Mouse (Mus musculus): Measurements from ENCODE around the gene Fam178b. TPM values are rescaled to one million over a fixed set of nuclear protein-coding genes. Genes with fewer than 3 reads are reported as not detected.
A peak's percentile ranks its signal among the peaks of the same experiment; 100 is the strongest.

Gene Fam178b
- polyA plus RNA-seq, 1 experiment from 2014 or later: not detected

GRCm38 (mm10) chr1:36534595-36535058, 148.4 kb downstream of the Fam178b start:
- Histone ChIP-seq H3K9me3 (no peaks in the 10 kb centered on the region), H3K27ac (replicated peaks) (no peak overlapping the region), H3K4me2 (no peak overlapping the region), H3K4me3 (no peak overlapping the region), H3K9ac (no peak overlapping the region), H3K27me3 (no peaks in the 10 kb centered on the region), H3K36me3 (no peaks in the 10 kb centered on the region), H3K4me1 (replicated peaks) (no peaks in the 10 kb centered on the region; the same call in 1 of the 2 replicates)
- ATAC-seq (ENCODE audit: low FRiP score, low read depth): no peak
- whole genome bisulfite sequencing: 92% methylated on average over 6 of the region's 6 CpGs

- Histone ChIP-seq H3K4me2 (no peak overlapping the region), H3K36me3 (no peaks in the 10 kb centered on the region), H3K27ac (replicated peaks) (no peak overlapping the region), H3K9me3 (no peaks in the 10 kb centered on the region), H3K9ac (no peak overlapping the region), H3K4me3 (no peak overlapping the region), H3K27me3 (no peaks in the 10 kb centered on the region), H3K4me1 (replicated peaks) (peaks cover 1% of the 10 kb centered on the region)
- no peak for ATAC-seq (ENCODE audit: low FRiP score, low read depth)
- WGBS: 91% methylated on average over 6 of the region's 6 CpGs
Observed at GRCm38 (mm10) chr1:36533546-36533945, 149.4 kb downstream of the Fam178b start.

GRCm38 (mm10) chr1:36531461-36531860, 151.5 kb downstream of the Fam178b start:
- peaks cover 11% of the 10 kb centered on the region for H3K4me1 ChIP-seq (replicated peaks)
- WGBS: 86% methylated on average over 12 of the region's 12 CpGs
- H3K27ac ChIP-seq (replicated peaks): no peak overlapping the region
- H3K4me3 ChIP-seq: no peak overlapping the region
- no peak overlapping the region for H3K9ac ChIP-seq
- no peaks in the 10 kb centered on the region for H3K36me3 ChIP-seq
- no peak for ATAC-seq (ENCODE audit: low FRiP score, low read depth)
- no peaks in the 10 kb centered on the region for H3K9me3 ChIP-seq
- no peaks in the 10 kb centered on the region for H3K27me3 ChIP-seq
- no peak overlapping the region for H3K4me2 ChIP-seq

GRCm38 (mm10) chr1:36530962-36531361, 152.0 kb downstream of the Fam178b start:
- ATAC-seq (ENCODE audit: low FRiP score, low read depth): no peak
- Histone ChIP-seq H3K4me2 (no peak overlapping the region), H3K36me3 (peaks cover 5% of the 10 kb centered on the region; the same call in 1 of the 2 replicates), H3K27ac (replicated peaks) (no peak overlapping the region), H3K4me3 (no peak overlapping the region), H3K27me3 (no peaks in the 10 kb centered on the region), H3K4me1 (replicated peaks) (peaks cover 11% of the 10 kb centered on the region), H3K9ac (no peak overlapping the region), H3K9me3 (no peaks in the 10 kb centered on the region)
- 93% methylated on average over 7 of the region's 7 CpGs for WGBS

- no peak overlapping the region for H3K4me3 ChIP-seq
- no peak overlapping the region for H3K9ac ChIP-seq
- no peak for ATAC-seq (ENCODE audit: low FRiP score, low read depth)
- H3K9me3 ChIP-seq: no peaks in the 10 kb centered on the region
- H3K27ac ChIP-seq (replicated peaks): no peak overlapping the region
- H3K4me2 ChIP-seq: no peak overlapping the region
- peaks cover 9% of the 10 kb centered on the region; the same call in 1 of the 2 replicates for H3K36me3 ChIP-seq
- WGBS: 72% methylated on average over 8 of the region's 8 CpGs
- H3K4me1 ChIP-seq (replicated peaks): peaks cover 11% of the 10 kb centered on the region
- no peaks in the 10 kb centered on the region for H3K27me3 ChIP-seq
Observed at GRCm38 (mm10) chr1:36530485-36530884, 152.5 kb downstream of the Fam178b start.

GRCm38 (mm10) chr1:36529875-36530274, 153.1 kb downstream of the Fam178b start:
- no peak overlapping the region for H3K27ac ChIP-seq (replicated peaks)
- 92% methylated on average over 4 of the region's 4 CpGs for WGBS

GRCm38 (mm10) chr1:36529274-36529673, 153.7 kb downstream of the Fam178b start:
- Histone ChIP-seq H3K4me3 (no peak overlapping the region), H3K4me2 (no peak overlapping the region), H3K4me1 (replicated peaks) (peaks cover 11% of the 10 kb centered on the region), H3K9me3 (no peaks in the 10 kb centered on the region), H3K9ac (no peak overlapping the region), H3K36me3 (peaks cover 19% of the 10 kb centered on the region), H3K27ac (replicated peaks) (no peak overlapping the region), H3K27me3 (no peaks in the 10 kb centered on the region)
- no peak for ATAC-seq (ENCODE audit: low FRiP score, low read depth)
- WGBS: 95% methylated on average over 4 of the region's 4 CpGs

More at GRCm38 (mm10) chr1:36529875-36530274, 153.1 kb downstream of the Fam178b start:
- H3K9ac ChIP-seq: no peak overlapping the region
- H3K9me3 ChIP-seq: no peaks in the 10 kb centered on the region
- H3K4me3 ChIP-seq: no peak overlapping the region
- H3K4me1 ChIP-seq (replicated peaks): peaks cover 11% of the 10 kb centered on the region
- H3K36me3 ChIP-seq: peaks cover 13% of the 10 kb centered on the region
- H3K27me3 ChIP-seq: no peaks in the 10 kb centered on the region
- H3K4me2 ChIP-seq: no peak overlapping the region
- ATAC-seq (ENCODE audit: low FRiP score, low read depth): no peak

- ATAC-seq (ENCODE audit: low FRiP score, low read depth): no peak
Observed at GRCm38 (mm10) chr1:36528351-36528750, 154.6 kb downstream of the Fam178b start.

GRCm38 (mm10) chr1:36526903-36527302, 156.1 kb downstream of the Fam178b start:
- no peak overlapping the region for H3K9ac ChIP-seq
- H3K4me2 ChIP-seq: no peak overlapping the region
- WGBS: 88% methylated on average over 10 of the region's 10 CpGs
- H3K27ac ChIP-seq (replicated peaks): no peak overlapping the region
- peaks cover 37% of the 10 kb centered on the region for H3K36me3 ChIP-seq
- ATAC-seq (ENCODE audit: low FRiP score, low read depth): no peak
- H3K27me3 ChIP-seq: no peaks in the 10 kb centered on the region
- no peaks in the 10 kb centered on the region for H3K9me3 ChIP-seq
- peaks cover 16% of the 10 kb centered on the region for H3K4me1 ChIP-seq (replicated peaks)
- H3K4me3 ChIP-seq: no peak overlapping the region

More at GRCm38 (mm10) chr1:36528351-36528750, 154.6 kb downstream of the Fam178b start:
- WGBS: 7% methylated on average over 1 of the region's 1 CpGs
- H3K4me1 ChIP-seq (replicated peaks): peaks cover 11% of the 10 kb centered on the region
- no peak overlapping the region for H3K4me3 ChIP-seq
- 0 out of 2 replicates have a peak overlapping the region, but pooled peaks have one; percentile 20 for H3K27ac ChIP-seq (replicated peaks)
- no peak overlapping the region for H3K9ac ChIP-seq
- H3K27me3 ChIP-seq: no peaks in the 10 kb centered on the region
- H3K4me2 ChIP-seq: no peak overlapping the region
- H3K36me3 ChIP-seq: peaks cover 27% of the 10 kb centered on the region
- H3K9me3 ChIP-seq: no peaks in the 10 kb centered on the region

GRCm38 (mm10) chr1:36525774-36526173, 157.2 kb downstream of the Fam178b start:
- H3K27me3 ChIP-seq: no peaks in the 10 kb centered on the region
- H3K36me3 ChIP-seq: peaks cover 49% of the 10 kb centered on the region
- H3K9ac ChIP-seq: no peak overlapping the region
- no peaks in the 10 kb centered on the region for H3K9me3 ChIP-seq
- no peak overlapping the region for H3K27ac ChIP-seq (replicated peaks)
- H3K4me1 ChIP-seq (replicated peaks): peaks cover 16% of the 10 kb centered on the region
- no peak for ATAC-seq (ENCODE audit: low FRiP score, low read depth)
- H3K4me3 ChIP-seq: no peak overlapping the region
- H3K4me2 ChIP-seq: no peak overlapping the region
- 93% methylated on average over 12 of the region's 12 CpGs for WGBS

GRCm38 (mm10) chr1:36524058-36524457, 158.9 kb downstream of the Fam178b start:
- no peaks in the 10 kb centered on the region for H3K9me3 ChIP-seq
- H3K27me3 ChIP-seq: no peaks in the 10 kb centered on the region
- 79% methylated on average over 5 of the region's 5 CpGs for WGBS
- H3K4me3 ChIP-seq: no peak overlapping the region
- H3K27ac ChIP-seq (replicated peaks): no peak overlapping the region
- no peak overlapping the region for H3K4me2 ChIP-seq
- H3K36me3 ChIP-seq: peaks cover 62% of the 10 kb centered on the region
- no peak overlapping the region for H3K9ac ChIP-seq
- H3K4me1 ChIP-seq (replicated peaks): peaks cover 16% of the 10 kb centered on the region
- ATAC-seq (ENCODE audit: low FRiP score, low read depth): no peak

GRCm38 (mm10) chr1:36523332-36524013, 159.5 kb downstream of the Fam178b start:
- no peaks in the 10 kb centered on the region for H3K9me3 ChIP-seq
- H3K27me3 ChIP-seq: no peaks in the 10 kb centered on the region
- no peak overlapping the region for H3K9ac ChIP-seq
- peak overlapping the region; percentile 21 for H3K27ac ChIP-seq (replicated peaks)
- H3K4me3 ChIP-seq: no peak overlapping the region
- no peak overlapping the region for H3K4me2 ChIP-seq
- peaks cover 62% of the 10 kb centered on the region for H3K36me3 ChIP-seq
- peaks cover 14% of the 10 kb centered on the region for H3K4me1 ChIP-seq (replicated peaks)
- WGBS: 50% methylated on average over 9 of the region's 9 CpGs
- ATAC-seq (ENCODE audit: low FRiP score, low read depth): peak; percentile 61; the same call in 1 of the 2 replicates

Measured in hindbrain, embryonic 15.5 days (tissue).